Mouse (Mus musculus) testis, adult 2 months (tissue): ENCODE measurements around the gene Paqr7. TPM values are rescaled to one million over a fixed set of nuclear protein-coding genes. Genes with fewer than 3 reads are reported as not detected.
A peak's percentile ranks its signal among the peaks of the same experiment; 100 is the strongest.

Experiments
- H3K27ac ChIP-seq: fragments of 200-500 bp; 2 replicates; pipeline ENCODE4 v1.5.1; 2012; ENCODE audit warnings: low read depth, low read length; ENCODE audit not compliant: control insufficient read depth, insufficient read depth
- H3K27me3 ChIP-seq: fragments of 200-500 bp; 2 replicates; pipeline ENCODE4 v1.6.1; 2012; ENCODE audit warnings: mild to moderate bottlenecking, low read length, moderate library complexity; ENCODE audit not compliant: control insufficient read depth, insufficient read depth
- H3K36me3 ChIP-seq: fragments of 200-500 bp; 2 replicates; pipeline ENCODE4 v1.6.1; 2012; ENCODE audit warnings: mild to moderate bottlenecking, low read length; ENCODE audit not compliant: control insufficient read depth, insufficient read depth
- H3K4me1 ChIP-seq: fragments of 200-500 bp; 2 replicates; pipeline ENCODE4 v1.6.1; 2012; ENCODE audit warnings: low read length; ENCODE audit not compliant: control insufficient read depth, insufficient read depth
- H3K4me3 ChIP-seq: fragments of 200-500 bp; 2 replicates; pipeline ENCODE4 v1.5.1; 2012; ENCODE audit warnings: low read depth, mild to moderate bottlenecking, low read length, moderate library complexity, mixed read lengths; ENCODE audit not compliant: control insufficient read depth
- CTCF ChIP-seq: fragments of 200-500 bp; IDR thresholded peaks from 2 replicates; pipeline ENCODE4 v1.5.1; 2012; ENCODE audit warnings: low read depth, mild to moderate bottlenecking, inconsistent platforms, low read length, moderate library complexity; ENCODE audit not compliant: control insufficient read depth, insufficient read depth, insufficient replicate concordance
- POLR2A ChIP-seq: fragments of 200-500 bp; IDR thresholded peaks from 2 replicates; pipeline ENCODE4 v1.6.1; 2012; ENCODE audit warnings: low read depth, mild to moderate bottlenecking, inconsistent platforms, low read length, moderate library complexity; ENCODE audit not compliant: control insufficient read depth
- polyA plus RNA-seq: library from polyadenylated mRNA; depleted of rRNA; stranded (reverse); fragments of >200 nt; gene quantifications from 2 replicates; pipeline ENCODE4 v1.2.3, GENCODE M21; 2012

Paqr7 gene
- polyA plus RNA-seq, 1 experiment: 67.1 TPM

GRCm38 (mm10) chr4:134526220-134526619 lies 29.7 kb downstream of the Paqr7 start:
- peaks cover 11% of the 10 kb centered on the region for H3K36me3 ChIP-seq
- no peaks in the 10 kb centered on the region for H3K27me3 ChIP-seq
- no peaks in the 10 kb centered on the region for H3K4me1 ChIP-seq
- TF ChIP-seq POLR2A: no peak
- TF ChIP-seq CTCF: no peak
- no peak overlapping the region for H3K4me3 ChIP-seq
- H3K27ac ChIP-seq: no peak overlapping the region

GRCm38 (mm10) chr4:134532928-134533327 lies 36.4 kb downstream of the Paqr7 start:
- Histone ChIP-seq H3K4me3 (peak overlapping the region; percentile 47), H3K4me1 (peaks cover 11% of the 10 kb centered on the region), H3K27me3 (no peaks in the 10 kb centered on the region), H3K27ac (peak overlapping the region; percentile 45; the same call in 1 of the 2 replicates), H3K36me3 (peaks cover 10% of the 10 kb centered on the region)
- TF ChIP-seq POLR2A: no peak
- TF ChIP-seq CTCF: no peak

- Histone ChIP-seq H3K4me1 (peaks cover 11% of the 10 kb centered on the region), H3K27me3 (no peaks in the 10 kb centered on the region), H3K36me3 (peaks cover 9% of the 10 kb centered on the region), H3K4me3 (peak overlapping the region; percentile 96), H3K27ac (peak overlapping the region; percentile 97)
- TF ChIP-seq CTCF (no peak), POLR2A (no peak)
These were observed 36.9 kb downstream of the Paqr7 start for GRCm38 (mm10) chr4:134533421-134533820.

- no peaks in the 10 kb centered on the region for H3K27me3 ChIP-seq
- peaks cover 11% of the 10 kb centered on the region for H3K4me1 ChIP-seq
- TF ChIP-seq POLR2A (peak; percentile 52; the same call in 1 of the 2 replicates), CTCF (no peak)
- H3K4me3 ChIP-seq: peak overlapping the region; percentile 96
- H3K36me3 ChIP-seq: peaks cover 7% of the 10 kb centered on the region
- peak overlapping the region; percentile 97 for H3K27ac ChIP-seq
These were observed 37.8 kb downstream of the Paqr7 start for GRCm38 (mm10) chr4:134534124-134534886.

- H3K36me3 ChIP-seq: peaks cover 7% of the 10 kb centered on the region
- peaks cover 11% of the 10 kb centered on the region for H3K4me1 ChIP-seq
- TF ChIP-seq POLR2A (peak; percentile 85), CTCF (0 out of 2 replicates have a peak, but pooled peaks have one; percentile 1)
- H3K27ac ChIP-seq: peak within 1 kb of the TSS; percentile 97
- H3K27me3 ChIP-seq: no peaks in the 10 kb centered on the region
- H3K4me3 ChIP-seq: peak within 1 kb of the TSS; percentile 96
These were observed 38.7 kb downstream of the Paqr7 start, which contains the start of gene Mtfr1l for GRCm38 (mm10) chr4:134534932-134535786. Mtfr1l (minus strand) TSS chr4:134535387.

GRCm38 (mm10) chr4:134535787-134536151 lies 39.3 kb downstream of the Paqr7 start:
- TF ChIP-seq POLR2A: no peak
- no peak for TF ChIP-seq CTCF

More at GRCm38 (mm10) chr4:134535787-134536151, 39.3 kb downstream of the Paqr7 start:
- Histone ChIP-seq H3K36me3 (peaks cover 7% of the 10 kb centered on the region), H3K4me1 (peaks cover 11% of the 10 kb centered on the region), H3K27me3 (no peaks in the 10 kb centered on the region), H3K27ac (peak overlapping the region; percentile 83), H3K4me3 (peak overlapping the region; percentile 96)
